Mouse (Mus musculus): ENCODE measurements around the gene Lrba.

- no peak for TF ChIP-seq CTCF (IDR thresholded peaks at IDR 0.05)
- no peak for TF ChIP-seq EP300 (IDR thresholded peaks at IDR 0.05)
Observed at GRCm38 (mm10) chr3:86787423-86788123, 563.1 kb downstream of the Lrba start.
